ENCODE assay signal across 8 mouse cellular contexts in the genomic region with DNA sequence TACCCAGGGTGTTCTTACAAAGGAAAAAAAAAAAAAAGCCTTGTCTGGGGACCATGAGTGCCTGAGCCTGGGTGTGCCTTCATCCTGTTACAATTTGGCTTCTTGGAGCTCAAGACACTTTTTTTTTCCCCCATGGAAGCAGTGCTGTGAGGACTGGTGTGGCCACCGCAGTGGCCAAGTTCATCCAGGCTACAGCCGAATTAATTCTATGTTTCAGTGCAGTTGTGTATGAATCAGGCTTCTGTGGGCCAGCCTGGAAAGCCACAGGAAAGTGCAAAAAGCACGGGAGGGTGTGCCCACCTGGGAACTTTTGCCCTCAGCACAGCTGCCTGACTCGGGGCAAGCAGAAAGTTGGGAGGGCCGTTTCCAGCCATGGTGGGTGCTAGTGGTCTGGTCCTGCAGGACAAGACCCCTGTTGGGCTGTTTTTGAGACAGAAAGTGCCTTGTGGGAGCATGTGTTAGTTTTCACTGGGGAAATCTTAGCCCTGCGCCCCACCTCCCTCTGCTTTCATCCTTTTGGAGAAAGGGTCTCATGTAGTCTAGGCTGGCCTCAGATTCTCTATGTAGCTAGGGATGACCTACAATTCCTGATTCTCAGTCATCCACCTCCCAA. TPM values are rescaled to one million over a fixed set of nuclear protein-coding genes. Genes with fewer than 3 reads are reported as not detected.
A peak's percentile ranks its signal among the peaks of the same experiment; 100 is the strongest.
DNase-seq lines count a peak whose midpoint lies in the region; ATAC-seq and TF ChIP-seq lines count a peak whose summit lies in the region.

No protein-coding gene starts in this region.

- no peak for TF ChIP-seq CTCF in liver, adult 2 months (IDR thresholded peaks at IDR 0.05; ENCODE audit: low read depth, low read length)

- no peaks in the 10 kb centered on the region for H3K79me2 ChIP-seq in liver, adult 2 months (ENCODE audit: control insufficient read depth, insufficient read depth, low read length)

- H3K4me2 ChIP-seq in forebrain, embryonic 13.5 days, result peak overlapping the region; percentile 67
- H3K4me2 ChIP-seq in neural tube, embryonic 14.5 days (ENCODE audit: low read depth, low read length), result peak overlapping the region; percentile 86

- DNase-seq in liver, adult 2 months (ENCODE audit: extremely low read depth, low read depth, low spot score), result no peak
- DNase-seq in liver, result no peak
- DNase-seq in limb, embryonic 10.5 days (ENCODE audit: low spot score), result peak; percentile 48
- no peak for DNase-seq in frontal cortex, postnatal 10 days (ENCODE audit: low spot score in 2 of 2)
- no peak for DNase-seq in adrenal gland, postnatal 14 days

- H3K27me3 ChIP-seq in liver, adult 2 months (ENCODE audit: control insufficient read depth, insufficient read depth, low read length), result no peaks in the 10 kb centered on the region
- H3K27me3 ChIP-seq in forebrain, embryonic 13.5 days, result no peaks in the 10 kb centered on the region
- no peaks in the 10 kb centered on the region for H3K27me3 ChIP-seq in limb, embryonic 10.5 days (ENCODE audit: low read depth, poor library complexity, severe bottlenecking)
- H3K27me3 ChIP-seq in neural tube, embryonic 14.5 days (ENCODE audit: control insufficient read depth, insufficient read depth, low read length), result no peaks in the 10 kb centered on the region

- H3K9me3 ChIP-seq in forebrain, embryonic 13.5 days (replicated peaks), result no peaks in the 10 kb centered on the region
- H3K9me3 ChIP-seq in limb, embryonic 10.5 days (replicated peaks), result no peaks in the 10 kb centered on the region
- no peaks in the 10 kb centered on the region for H3K9me3 ChIP-seq in neural tube, embryonic 14.5 days (ENCODE audit: control insufficient read depth, low read length)

- no peak for TF ChIP-seq POLR2A in liver, adult 2 months (IDR thresholded peaks at IDR 0.05; ENCODE audit: extremely low read depth, insufficient read depth, low read length)

- WGBS in liver, adult 2 months, result 35% methylated on average over 6 of the region's 6 CpGs
- WGBS in forebrain, embryonic 13.5 days, result 27% methylated on average over 6 of the region's 6 CpGs
- WGBS in limb, embryonic 10.5 days, result 21% methylated on average over 6 of the region's 6 CpGs
- 25% methylated on average over 6 of the region's 6 CpGs for WGBS in neural tube, embryonic 14.5 days

- H3K36me3 ChIP-seq in liver, adult 2 months (ENCODE audit: control insufficient read depth, insufficient read depth, low read length), result no peaks in the 10 kb centered on the region
- no peaks in the 10 kb centered on the region for H3K36me3 ChIP-seq in forebrain, embryonic 13.5 days (ENCODE audit: poor library complexity, severe bottlenecking)
- no peaks in the 10 kb centered on the region for H3K36me3 ChIP-seq in limb, embryonic 10.5 days
- no peaks in the 10 kb centered on the region for H3K36me3 ChIP-seq in neural tube, embryonic 14.5 days (ENCODE audit: control insufficient read depth, insufficient read depth, low read length)

- peak overlapping the region; percentile 31; the same call in 1 of the 2 replicates for H3K9ac ChIP-seq in liver, adult 2 months (ENCODE audit: low read depth, low read length)
- peak overlapping the region; percentile 81 for H3K9ac ChIP-seq in forebrain, embryonic 13.5 days
- H3K9ac ChIP-seq in neural tube, embryonic 14.5 days (replicated peaks; ENCODE audit: low read depth, low read length), result peak overlapping the region; percentile 97

- no peak overlapping the region for H3K4me3 ChIP-seq in liver, adult 2 months (ENCODE audit: insufficient read depth, low read depth, low read length)
- peak overlapping the region; percentile 51 for H3K4me3 ChIP-seq in forebrain, embryonic 13.5 days
- peak overlapping the region; percentile 61 for H3K4me3 ChIP-seq in limb, embryonic 10.5 days
- H3K4me3 ChIP-seq in neural tube, embryonic 14.5 days (ENCODE audit: low read depth, low read length), result peak overlapping the region; percentile 58

- peaks cover 20% of the 10 kb centered on the region for H3K4me1 ChIP-seq in liver, adult 2 months (ENCODE audit: control insufficient read depth, insufficient read depth, low read length)
- H3K4me1 ChIP-seq in forebrain, embryonic 13.5 days, result peaks cover 33% of the 10 kb centered on the region
- peaks cover 56% of the 10 kb centered on the region for H3K4me1 ChIP-seq in limb, embryonic 10.5 days
- peaks cover 26% of the 10 kb centered on the region for H3K4me1 ChIP-seq in neural tube, embryonic 14.5 days (ENCODE audit: control insufficient read depth, insufficient read depth, low read length)

- H3K27ac ChIP-seq in liver, adult 2 months (replicated peaks; ENCODE audit: insufficient read depth, low read depth, low read length), result peak overlapping the region; percentile 43
- H3K27ac ChIP-seq in forebrain, embryonic 13.5 days, result peak overlapping the region; percentile 79
- H3K27ac ChIP-seq in limb, embryonic 10.5 days, result peak overlapping the region; percentile 95
- peak overlapping the region; percentile 96 for H3K27ac ChIP-seq in neural tube, embryonic 14.5 days (ENCODE audit: low read depth, low read length)

- no peak for ATAC-seq in forebrain, embryonic 13.5 days
- no peak for ATAC-seq in neural tube, embryonic 14.5 days (ENCODE audit: low read depth)
- ATAC-seq in megakaryocyte-erythroid progenitor cell, adult 5-6 weeks (replicated peaks; ENCODE audit: low FRiP score, low TSS enrichment, poor library complexity, severe bottlenecking), result no peak

RNA-seq across cellular contexts. Expression of gene Ddit4, which starts 18.9 kb away (rescaled TPM):
- 5.2 and 8.8 TPM in 2 replicates for total RNA-seq in liver, adult 2 months (2014; rRNA removed)
- 13.6 and 16.4 TPM in 2 replicates for polyA plus RNA-seq in liver, adult 2 months (2012; rRNA removed)
- 69.3 and 71.3 TPM in 2 replicates for polyA plus RNA-seq in forebrain, embryonic 13.5 days (2015; fragmentation: Nextera tagmentation; extraction: Ambion mirVana)
- polyA plus RNA-seq in limb, embryonic 10.5 days (2016; fragmentation: Nextera tagmentation; extraction: Ambion mirVana), result 30.3 and 58.7 TPM in 2 replicates
- polyA plus RNA-seq in neural tube, embryonic 14.5 days (2014; fragmentation: Nextera tagmentation; extraction: Ambion mirVana), result 4.2 and 6.5 TPM in 2 replicates
- total RNA-seq in megakaryocyte-erythroid progenitor cell, adult 5-6 weeks (2014; fragmentation: Nextera tagmentation), result 2.0 and 3.0 TPM in 2 replicates
- total RNA-seq in megakaryocyte-erythroid progenitor cell, adult 5-6 weeks (2017), result 2.0 and 4.4 TPM in 2 replicates
- total RNA-seq in adrenal gland, postnatal 14 days (2021), result 70.5 and 103 TPM in 2 replicates

RNA-seq across cellular contexts. Expression of gene Ascc1, which starts 32.0 kb away (rescaled TPM):
- total RNA-seq in liver, adult 2 months (2014; rRNA removed), result 8.5 and 10.8 TPM in 2 replicates
- 12.9 and 15.6 TPM in 2 replicates for polyA plus RNA-seq in liver, adult 2 months (2012; rRNA removed)
- polyA plus RNA-seq in forebrain, embryonic 13.5 days (2015; fragmentation: Nextera tagmentation; extraction: Ambion mirVana), result 42.1 and 43.1 TPM in 2 replicates
- 32.1 and 36.5 TPM in 2 replicates for polyA plus RNA-seq in limb, embryonic 10.5 days (2016; fragmentation: Nextera tagmentation; extraction: Ambion mirVana)
- 43.6 and 46.7 TPM in 2 replicates for polyA plus RNA-seq in neural tube, embryonic 14.5 days (2014; fragmentation: Nextera tagmentation; extraction: Ambion mirVana)
- 30.8 and 36.1 TPM in 2 replicates for total RNA-seq in megakaryocyte-erythroid progenitor cell, adult 5-6 weeks (2014; fragmentation: Nextera tagmentation)
- total RNA-seq in megakaryocyte-erythroid progenitor cell, adult 5-6 weeks (2017), result 34.3 and 34.7 TPM in 2 replicates
- 27.8 and 29.8 TPM in 2 replicates for total RNA-seq in adrenal gland, postnatal 14 days (2021)

RNA-seq across cellular contexts. Expression of gene Anapc16, which starts 32.4 kb away (rescaled TPM):
- 22.8 and 28.1 TPM in 2 replicates for total RNA-seq in liver, adult 2 months (2014; rRNA removed)
- 48.9 and 50.4 TPM in 2 replicates for polyA plus RNA-seq in liver, adult 2 months (2012; rRNA removed)
- polyA plus RNA-seq in forebrain, embryonic 13.5 days (2015; fragmentation: Nextera tagmentation; extraction: Ambion mirVana), result 122 TPM in 2 replicates
- 103 and 111 TPM in 2 replicates for polyA plus RNA-seq in limb, embryonic 10.5 days (2016; fragmentation: Nextera tagmentation; extraction: Ambion mirVana)
- polyA plus RNA-seq in neural tube, embryonic 14.5 days (2014; fragmentation: Nextera tagmentation; extraction: Ambion mirVana), result 116 and 120 TPM in 2 replicates
- 59.5 and 72.3 TPM in 2 replicates for total RNA-seq in megakaryocyte-erythroid progenitor cell, adult 5-6 weeks (2014; fragmentation: Nextera tagmentation)
- 42.1 and 43.2 TPM in 2 replicates for total RNA-seq in megakaryocyte-erythroid progenitor cell, adult 5-6 weeks (2017)
- 57.5 and 68.8 TPM in 2 replicates for total RNA-seq in adrenal gland, postnatal 14 days (2021)

Comparison
In these comparisons a context has a peak if more than half of its experiments do, and no peak if none do; other contexts are left out.
1. H3K27ac ChIP-seq: peak in every context shown above with its lines; median percentile 96 in neural tube, embryonic 14.5 days; 95 in limb, embryonic 10.5 days; 79 in forebrain, embryonic 13.5 days; 43 in liver, adult 2 months.
2. H3K9ac ChIP-seq: peak in every context shown above with its lines; median percentile 97 in neural tube, embryonic 14.5 days; 81 in forebrain, embryonic 13.5 days; 31 in liver, adult 2 months.